ENCODE assay signal across 27 mouse cellular contexts in the genomic region with DNA sequence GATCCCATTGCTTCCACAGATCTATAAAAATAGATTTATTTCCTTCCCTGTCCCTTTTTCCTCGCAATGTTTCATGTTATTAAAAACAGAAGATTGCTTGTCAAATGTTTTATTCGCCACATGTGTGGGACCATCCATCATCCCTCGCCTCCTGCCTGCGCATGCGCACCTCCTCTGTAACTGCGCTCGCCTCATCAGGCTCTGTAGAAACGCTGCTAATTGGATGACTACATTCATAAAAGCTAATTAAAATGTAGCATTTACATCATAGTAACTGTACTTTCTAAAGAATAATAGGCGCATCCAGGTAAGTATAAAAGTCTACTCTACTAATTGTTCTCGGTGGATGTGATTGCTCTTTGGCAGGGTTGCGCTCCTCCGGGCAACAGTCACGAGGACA. TPM values are rescaled to one million over a fixed set of nuclear protein-coding genes. Genes with fewer than 3 reads are reported as not detected.
DNase-seq lines count a peak whose midpoint lies in the region; ATAC-seq and TF ChIP-seq lines count a peak whose summit lies in the region.
"Had no signal": no experiment of that assay in that cellular context is flagged by ENCODE, and none has a peak within 500 bp of the region (broad histone marks: within the 10 kb centered on the region; RNA-seq: fewer than 3 reads in every experiment).

No protein-coding gene starts in this region.

- no peaks in the 10 kb centered on the region for H3K36me3 ChIP-seq in hindbrain, embryonic 13.5 days
- no peaks in the 10 kb centered on the region for H3K36me3 ChIP-seq in hindbrain, embryonic 12.5 days
- H3K36me3 ChIP-seq: embryonic facial prominence, embryonic 15.5 days; heart, embryonic 15.5 days; limb, embryonic 10.5 days; midbrain, embryonic 15.5 days had no signal

- H3K4me1 ChIP-seq in hindbrain, embryonic 13.5 days (replicated peaks): peaks cover 4% of the 10 kb centered on the region
- 0 out of 2 replicates have a peak, but pooled peaks cover 2% of the 10 kb centered on the region for H3K4me1 ChIP-seq in hindbrain, embryonic 12.5 days
- H3K4me1 ChIP-seq: embryonic facial prominence, embryonic 15.5 days; heart, embryonic 15.5 days; limb, embryonic 10.5 days; midbrain, embryonic 15.5 days had no signal

- peak; percentile 10 to 34 for DNase-seq in layer of hippocampus, adult 2 months (ENCODE audit: low spot score in 2 of 2)
- no peak for DNase-seq in layer of hippocampus, adult 9-10 months (ENCODE audit: low spot score)
- DNase-seq in right cerebral cortex, postnatal 4 days: peak; percentile 44
- DNase-seq in right cerebral cortex, postnatal 25 days: no peak
- no peak for DNase-seq in left cerebral cortex, postnatal 14 days (ENCODE audit: low spot score in 2 of 2)
- no peak for DNase-seq in ovary, postnatal 36 days (ENCODE audit: low spot score)
- DNase-seq: cerebellum, adult 2 months; cerebellum, postnatal 36 days; gastrocnemius, postnatal 36 days; kidney, postnatal 25 days; liver, postnatal 0 days; lung, postnatal 10 days had no signal

- H3K4me3 ChIP-seq in hindbrain, embryonic 13.5 days: no peak overlapping the region
- H3K4me3 ChIP-seq in hindbrain, embryonic 12.5 days: no peak overlapping the region
- H3K4me3 ChIP-seq in layer of hippocampus, adult 2 months: peak overlapping the region; percentile 43
- H3K4me3 ChIP-seq: embryonic facial prominence, embryonic 15.5 days; heart, embryonic 15.5 days; left cerebral cortex, adult 2 months; limb, embryonic 10.5 days; midbrain, embryonic 15.5 days had no signal

- H3K27ac ChIP-seq in hindbrain, embryonic 13.5 days: peak overlapping the region; percentile 19
- no peak overlapping the region for H3K27ac ChIP-seq in hindbrain, embryonic 12.5 days
- H3K27ac ChIP-seq in layer of hippocampus, adult 2 months: no peak overlapping the region
- H3K27ac ChIP-seq: embryonic facial prominence, embryonic 15.5 days; heart, embryonic 15.5 days; left cerebral cortex, adult 2 months; limb, embryonic 10.5 days; midbrain, embryonic 15.5 days had no signal

- TF ChIP-seq CTCF in layer of hippocampus, adult 2 months (conservative IDR thresholded peaks at IDR 0.05): no peak

- intact Hi-C loops in left cerebral cortex, postnatal 14 days (cut with DNase I): no loop called here

- no peaks in the 10 kb centered on the region for H3K9me3 ChIP-seq in hindbrain, embryonic 13.5 days
- H3K9me3 ChIP-seq in hindbrain, embryonic 12.5 days (replicated peaks): no peaks in the 10 kb centered on the region
- H3K9me3 ChIP-seq: embryonic facial prominence, embryonic 15.5 days; heart, embryonic 15.5 days; limb, embryonic 10.5 days; midbrain, embryonic 15.5 days had no signal

- H3K27me3 ChIP-seq in hindbrain, embryonic 13.5 days: no peaks in the 10 kb centered on the region
- no peaks in the 10 kb centered on the region for H3K27me3 ChIP-seq in hindbrain, embryonic 12.5 days
- H3K27me3 ChIP-seq: embryonic facial prominence, embryonic 15.5 days; midbrain, embryonic 15.5 days had no signal

- H3K9ac ChIP-seq in hindbrain, embryonic 13.5 days: no peak overlapping the region
- H3K9ac ChIP-seq in hindbrain, embryonic 12.5 days: no peak overlapping the region
- H3K9ac ChIP-seq: embryonic facial prominence, embryonic 15.5 days; heart, embryonic 15.5 days; liver, postnatal 0 days; midbrain, embryonic 15.5 days had no signal

- WGBS in hindbrain, embryonic 13.5 days: 58% methylated on average over 13 of the region's 13 CpGs
- WGBS in hindbrain, embryonic 12.5 days: 78% methylated on average over 13 of the region's 13 CpGs

- H3K4me2 ChIP-seq in hindbrain, embryonic 13.5 days: no peak overlapping the region
- no peak overlapping the region for H3K4me2 ChIP-seq in hindbrain, embryonic 12.5 days (replicated peaks)
- H3K4me2 ChIP-seq: embryonic facial prominence, embryonic 15.5 days; heart, embryonic 15.5 days; midbrain, embryonic 15.5 days had no signal

- ATAC-seq in hindbrain, embryonic 13.5 days (ENCODE audit: low FRiP score): 0 out of 2 replicates have a peak, but pooled peaks have one; percentile 54
- ATAC-seq in hindbrain, embryonic 12.5 days (ENCODE audit: low FRiP score): no peak
- ATAC-seq: intestine, postnatal 0 days; liver, postnatal 0 days; midbrain, embryonic 15.5 days had no signal

RNA-seq across cellular contexts. Expression of a gene that starts 34.1 kb away (rescaled TPM):
- polyA plus RNA-seq in hindbrain, embryonic 13.5 days (2015; fragmentation: Nextera tagmentation; extraction: Ambion mirVana): not detected in 2 replicates
- polyA plus RNA-seq in hindbrain, embryonic 12.5 days (2016; fragmentation: Nextera tagmentation; extraction: Ambion mirVana): 0.10 TPM in 1 of 2 replicates, not detected in the other
- total RNA-seq in layer of hippocampus, adult 2 months (2021): not detected
- total RNA-seq in left cerebral cortex, postnatal 14 days (2021): not detected
- total RNA-seq: adrenal gland, postnatal 4 days; CH12.LX; gastrocnemius, postnatal 36 days; heart, adult 8-10 months; hematopoietic stem cell, adult 5-6 weeks; left cerebral cortex, adult 2 months; liver, adult 2 months; megakaryocyte progenitor cell, adult 5-6 weeks; MEL had no signal
- polyA plus RNA-seq: cerebellum, adult 2 months; heart, embryonic 15.5 days; intestine, postnatal 0 days; liver, adult 2 months; liver, postnatal 0 days had no signal

Comparison
In these comparisons a context has a peak if more than half of its experiments do, and no peak if none do; other contexts are left out.
1. DNase-seq: peak in layer of hippocampus, adult 2 months (2 of 2) and right cerebral cortex, postnatal 4 days (single experiment); none in layer of hippocampus, adult 9-10 months (single experiment), right cerebral cortex, postnatal 25 days (single experiment), left cerebral cortex, postnatal 14 days (0 of 2) and ovary, postnatal 36 days (single experiment).